Mouse (Mus musculus): ENCODE measurements at regions not wholly inside any gene's neighbourhood (a gene's known extent, or its start where the extent isn't known, plus 50 kb on each side); places are given as distances from the start of the nearest gene placed in this dataset.

GRCm38 (mm10) chr4:124199884-124200844 lies 282.3 kb upstream of the 4930535I16Rik start:
- H3K36me3 ChIP-seq (ENCODE audit: control insufficient read depth, insufficient read depth, low read length), result no peaks in the 10 kb centered on the region
- H3K9ac ChIP-seq (replicated peaks; ENCODE audit: low read depth, low read length), result no peak overlapping the region
- no peaks in the 10 kb centered on the region for H3K9me3 ChIP-seq (ENCODE audit: control insufficient read depth, low read length)
- H3K4me3 ChIP-seq (ENCODE audit: low read depth, low read length), result no peak overlapping the region
- H3K27me3 ChIP-seq (ENCODE audit: control insufficient read depth, insufficient read depth, low read length), result no peaks in the 10 kb centered on the region
- H3K4me2 ChIP-seq (ENCODE audit: low read depth, low read length), result no peak overlapping the region
- ATAC-seq (ENCODE audit: low read depth), result 0 out of 2 replicates have a peak, but pooled peaks have one; percentile 28
- H3K4me1 ChIP-seq (ENCODE audit: control insufficient read depth, insufficient read depth, low read length), result 0 out of 2 replicates have a peak, but pooled peaks cover 14% of the 10 kb centered on the region
- H3K27ac ChIP-seq (ENCODE audit: low read depth, low read length), result no peak overlapping the region
- 9% methylated on average over 14 of the region's 14 CpGs for WGBS

DNA sequence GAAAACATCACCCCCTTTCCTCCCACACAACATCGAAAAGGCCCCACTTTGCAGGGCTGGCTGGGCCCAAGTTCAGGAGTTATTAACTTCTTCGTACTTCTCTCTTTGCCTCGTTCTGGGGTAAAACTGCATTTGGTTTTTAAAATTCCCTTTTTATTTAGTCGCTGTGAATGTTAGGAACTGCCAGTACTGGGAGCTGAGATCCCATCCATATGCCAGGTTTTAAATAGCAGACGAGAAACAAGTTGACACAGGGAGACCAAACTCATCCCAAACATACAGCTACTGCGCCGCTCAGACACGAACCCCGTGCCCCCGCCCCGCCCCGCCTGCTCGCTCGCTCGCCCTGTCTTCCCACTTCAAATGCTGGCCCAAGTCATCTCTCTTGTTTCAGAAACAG lies 281.0 kb upstream of the 4930535I16Rik start:
- no peak for ATAC-seq (ENCODE audit: low read depth)
- Histone ChIP-seq H3K4me1 (ENCODE audit: control insufficient read depth, insufficient read depth, low read length) (0 out of 2 replicates have a peak, but pooled peaks cover 14% of the 10 kb centered on the region), H3K36me3 (ENCODE audit: control insufficient read depth, insufficient read depth, low read length) (no peaks in the 10 kb centered on the region), H3K27me3 (ENCODE audit: control insufficient read depth, insufficient read depth, low read length) (no peaks in the 10 kb centered on the region), H3K4me3 (ENCODE audit: low read depth, low read length) (no peak overlapping the region), H3K27ac (ENCODE audit: low read depth, low read length) (no peak overlapping the region), H3K9ac (replicated peaks; ENCODE audit: low read depth, low read length) (no peak overlapping the region), H3K4me2 (ENCODE audit: low read depth, low read length) (no peak overlapping the region), H3K9me3 (ENCODE audit: control insufficient read depth, low read length) (no peaks in the 10 kb centered on the region)
- WGBS, result 73% methylated on average over 15 of the region's 15 CpGs

GRCm38 (mm10) chr4:124196711-124197110 lies 278.9 kb upstream of the 4930535I16Rik start:
- 15% methylated on average over 12 of the region's 12 CpGs for WGBS
- no peak overlapping the region for H3K27ac ChIP-seq (ENCODE audit: low read depth, low read length)
- H3K9me3 ChIP-seq (ENCODE audit: control insufficient read depth, low read length), result no peaks in the 10 kb centered on the region
- no peak overlapping the region for H3K4me2 ChIP-seq (ENCODE audit: low read depth, low read length)
- H3K36me3 ChIP-seq (ENCODE audit: control insufficient read depth, insufficient read depth, low read length), result no peaks in the 10 kb centered on the region
- no peak overlapping the region for H3K4me3 ChIP-seq (ENCODE audit: low read depth, low read length)
- ATAC-seq (ENCODE audit: low read depth), result peak; percentile 77; the same call in 1 of the 2 replicates
- H3K4me1 ChIP-seq (ENCODE audit: control insufficient read depth, insufficient read depth, low read length), result peaks cover 23% of the 10 kb centered on the region; the same call in 1 of the 2 replicates
- H3K9ac ChIP-seq (replicated peaks; ENCODE audit: low read depth, low read length), result no peak overlapping the region
- no peaks in the 10 kb centered on the region for H3K27me3 ChIP-seq (ENCODE audit: control insufficient read depth, insufficient read depth, low read length)

- Histone ChIP-seq H3K27ac (ENCODE audit: low read depth, low read length) (no peak overlapping the region), H3K4me1 (ENCODE audit: control insufficient read depth, insufficient read depth, low read length) (peaks cover 14% of the 10 kb centered on the region; the same call in 1 of the 2 replicates), H3K4me3 (ENCODE audit: low read depth, low read length) (no peak overlapping the region), H3K27me3 (ENCODE audit: control insufficient read depth, insufficient read depth, low read length) (no peaks in the 10 kb centered on the region), H3K9ac (replicated peaks; ENCODE audit: low read depth, low read length) (no peak overlapping the region), H3K9me3 (ENCODE audit: control insufficient read depth, low read length) (no peaks in the 10 kb centered on the region), H3K36me3 (ENCODE audit: control insufficient read depth, insufficient read depth, low read length) (no peaks in the 10 kb centered on the region), H3K4me2 (ENCODE audit: low read depth, low read length) (no peak overlapping the region)
- 48% methylated on average over 15 of the region's 15 CpGs for WGBS
- ATAC-seq (ENCODE audit: low read depth), result no peak
Measured at GRCm38 (mm10) chr4:124193059-124193721, 275.4 kb upstream of the 4930535I16Rik start.

DNA sequence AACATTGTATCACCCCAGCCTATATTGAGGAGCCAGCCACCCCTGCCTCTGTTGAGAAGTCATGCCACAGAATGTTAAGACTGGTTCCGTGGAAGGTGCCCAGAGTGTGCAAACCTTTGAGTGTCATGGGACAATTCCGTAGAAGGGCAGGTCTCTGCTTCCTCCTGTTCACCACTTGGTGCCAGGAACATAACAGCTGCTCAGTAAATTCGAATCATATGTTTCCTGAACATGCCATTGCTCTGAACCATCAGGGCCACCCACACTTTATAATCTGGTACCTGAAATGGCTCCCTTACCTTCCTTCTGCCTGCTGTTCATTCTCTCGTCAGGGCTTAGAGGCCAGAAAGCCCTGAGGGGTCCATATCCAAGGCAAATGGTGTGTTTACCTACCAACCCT lies 273.0 kb upstream of the 4930535I16Rik start:
- no peak overlapping the region for H3K4me2 ChIP-seq (ENCODE audit: low read depth, low read length)
- no peaks in the 10 kb centered on the region for H3K9me3 ChIP-seq (ENCODE audit: control insufficient read depth, low read length)
- H3K27me3 ChIP-seq (ENCODE audit: control insufficient read depth, insufficient read depth, low read length), result no peaks in the 10 kb centered on the region

GRCm38 (mm10) chr4:124189993-124190385 lies 272.2 kb upstream of the 4930535I16Rik start:
- H3K27me3 ChIP-seq (ENCODE audit: control insufficient read depth, insufficient read depth, low read length), result no peaks in the 10 kb centered on the region
- no peak overlapping the region for H3K9ac ChIP-seq (replicated peaks; ENCODE audit: low read depth, low read length)
- no peaks in the 10 kb centered on the region for H3K9me3 ChIP-seq (ENCODE audit: control insufficient read depth, low read length)
- no peaks in the 10 kb centered on the region for H3K36me3 ChIP-seq (ENCODE audit: control insufficient read depth, insufficient read depth, low read length)
- H3K4me1 ChIP-seq (ENCODE audit: control insufficient read depth, insufficient read depth, low read length), result peaks cover 9% of the 10 kb centered on the region; the same call in 1 of the 2 replicates
- WGBS, result 65% methylated on average over 13 of the region's 13 CpGs
- ATAC-seq (ENCODE audit: low read depth), result no peak
- no peak overlapping the region for H3K4me2 ChIP-seq (ENCODE audit: low read depth, low read length)
- H3K4me3 ChIP-seq (ENCODE audit: low read depth, low read length), result no peak overlapping the region
- H3K27ac ChIP-seq (ENCODE audit: low read depth, low read length), result no peak overlapping the region

More for the DNA sequence above, 273.0 kb upstream of the 4930535I16Rik start:
- no peak overlapping the region for H3K9ac ChIP-seq (replicated peaks; ENCODE audit: low read depth, low read length)
- H3K36me3 ChIP-seq (ENCODE audit: control insufficient read depth, insufficient read depth, low read length), result no peaks in the 10 kb centered on the region
- H3K4me3 ChIP-seq (ENCODE audit: low read depth, low read length), result no peak overlapping the region
- WGBS, result 82% methylated on average over 4 of the region's 4 CpGs
- ATAC-seq (ENCODE audit: low read depth), result no peak
- peaks cover 9% of the 10 kb centered on the region; the same call in 1 of the 2 replicates for H3K4me1 ChIP-seq (ENCODE audit: control insufficient read depth, insufficient read depth, low read length)
- no peak overlapping the region for H3K27ac ChIP-seq (ENCODE audit: low read depth, low read length)

GRCm38 (mm10) chr4:124189352-124189992 lies 271.6 kb upstream of the 4930535I16Rik start:
- Histone ChIP-seq H3K27ac (ENCODE audit: low read depth, low read length) (no peak overlapping the region), H3K27me3 (ENCODE audit: control insufficient read depth, insufficient read depth, low read length) (no peaks in the 10 kb centered on the region), H3K4me2 (ENCODE audit: low read depth, low read length) (no peak overlapping the region), H3K9ac (replicated peaks; ENCODE audit: low read depth, low read length) (no peak overlapping the region), H3K36me3 (ENCODE audit: control insufficient read depth, insufficient read depth, low read length) (no peaks in the 10 kb centered on the region), H3K9me3 (ENCODE audit: control insufficient read depth, low read length) (no peaks in the 10 kb centered on the region), H3K4me1 (ENCODE audit: control insufficient read depth, insufficient read depth, low read length) (peaks cover 9% of the 10 kb centered on the region; the same call in 1 of the 2 replicates), H3K4me3 (ENCODE audit: low read depth, low read length) (no peak overlapping the region)
- 0 out of 2 replicates have a peak, but pooled peaks have one; percentile 60 for ATAC-seq (ENCODE audit: low read depth)
- WGBS, result 26% methylated on average over 24 of the region's 24 CpGs

DNA sequence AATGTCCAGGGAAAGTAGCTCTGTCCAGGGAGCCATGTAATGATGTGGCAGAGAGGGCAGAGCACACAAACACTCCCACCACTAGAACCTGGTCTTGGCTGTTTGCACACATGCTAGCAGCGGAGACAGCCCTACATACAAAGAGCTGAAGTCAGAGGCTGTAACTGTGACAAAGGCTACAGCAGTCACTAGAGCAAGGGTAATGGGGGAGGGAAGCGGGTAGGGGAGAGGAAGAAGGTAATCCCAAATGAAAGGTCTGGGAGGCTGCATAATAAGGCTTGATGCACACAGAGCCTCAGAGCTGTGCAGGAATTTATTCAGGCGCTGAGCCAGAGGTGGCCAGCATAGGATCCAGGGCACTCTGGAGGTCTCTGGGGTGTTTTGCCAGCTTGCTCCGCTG lies 269.3 kb upstream of the 4930535I16Rik start:
- Histone ChIP-seq H3K9me3 (ENCODE audit: control insufficient read depth, low read length) (no peaks in the 10 kb centered on the region), H3K36me3 (ENCODE audit: control insufficient read depth, insufficient read depth, low read length) (no peaks in the 10 kb centered on the region), H3K9ac (replicated peaks; ENCODE audit: low read depth, low read length) (no peak overlapping the region), H3K4me2 (ENCODE audit: low read depth, low read length) (no peak overlapping the region), H3K4me3 (ENCODE audit: low read depth, low read length) (no peak overlapping the region), H3K27me3 (ENCODE audit: control insufficient read depth, insufficient read depth, low read length) (no peaks in the 10 kb centered on the region), H3K27ac (ENCODE audit: low read depth, low read length) (no peak overlapping the region), H3K4me1 (ENCODE audit: control insufficient read depth, insufficient read depth, low read length) (no peaks in the 10 kb centered on the region)
- 41% methylated on average over 4 of the region's 4 CpGs for WGBS
- no peak for ATAC-seq (ENCODE audit: low read depth)

All from neural tube, embryonic 14.5 days (tissue).